Mouse (Mus musculus): ENCODE results near the gene Vps51.

GRCm38 (mm10) chr19:6045366-6046293 is 31.4 kb downstream of the Vps51 start:
- TF ChIP-seq CTCF (IDR thresholded peaks at IDR 0.05; ENCODE audit: low read depth, low read length) (no peak), POLR2A (IDR thresholded peaks at IDR 0.05; ENCODE audit: borderline replicate concordance, low read depth, low read length) (no peak)
